ENCODE assay signal across 8 mouse cellular contexts in genomic region chr16:37776860-37777651, GRCm38 (mm10). TPM values are rescaled to one million over a fixed set of nuclear protein-coding genes. Genes with fewer than 3 reads are reported as not detected.
DNase-seq lines count a peak whose midpoint lies in the region; ATAC-seq and TF ChIP-seq lines count a peak whose summit lies in the region.

Fstl1 (plus strand) TSS chr16:37776873.

- H3K9me3 ChIP-seq in G1E (replicated peaks): no peaks in the 10 kb centered on the region
- H3K9me3 ChIP-seq in forebrain, embryonic 10.5 days: no peaks in the 10 kb centered on the region
- H3K9me3 ChIP-seq in heart, embryonic 13.5 days: no peaks in the 10 kb centered on the region
- H3K9me3 ChIP-seq in lung, embryonic 15.5 days: no peaks in the 10 kb centered on the region

- no peak for TF ChIP-seq CTCF in G1E (IDR thresholded peaks at IDR 0.05; ENCODE audit: low read depth, low read length)

- ATAC-seq in G1E (ENCODE audit: extremely low read depth, insufficient number of reproducible peaks, low FRiP score, poor library complexity, severe bottlenecking): no peak
- peak; percentile 58; the same call in 1 of the 2 replicates for ATAC-seq in heart, embryonic 13.5 days (ENCODE audit: extremely low read depth, insufficient number of reproducible peaks, low FRiP score, low TSS enrichment)
- ATAC-seq in lung, embryonic 15.5 days (ENCODE audit: borderline replicate concordance, extremely low read depth, low FRiP score, low TSS enrichment): peak; percentile 85
- no peak for ATAC-seq in erythroid progenitor cell, adult 5-6 weeks (replicated peaks; ENCODE audit: low FRiP score, poor library complexity, severe bottlenecking)

- DNase-seq in G1E (ENCODE audit: low spot score): no peak
- DNase-seq in adrenal gland, postnatal 25 days: peak; percentile 52
- DNase-seq in forebrain, embryonic 10.5 days (ENCODE audit: extremely low spot score, low spot score): peak; percentile 74
- no peak for DNase-seq in large intestine, adult 2 months (ENCODE audit: low read depth, low spot score)
- peak; percentile 57 for DNase-seq in ovary, postnatal 36 days (ENCODE audit: low spot score)

- 1% methylated on average over 50 of the region's 52 CpGs for WGBS in forebrain, embryonic 10.5 days
- under 1% methylated on average over 52 of the region's 52 CpGs for WGBS in heart, embryonic 13.5 days
- WGBS in large intestine, adult 2 months: 3% methylated on average over 49 of the region's 52 CpGs
- under 1% methylated on average over 50 of the region's 52 CpGs for WGBS in lung, embryonic 15.5 days

- peaks cover 44% of the 10 kb centered on the region for H3K4me1 ChIP-seq in G1E (ENCODE audit: insufficient read depth, low read depth, low read length)
- peaks cover 32% of the 10 kb centered on the region for H3K4me1 ChIP-seq in forebrain, embryonic 10.5 days
- peaks cover 43% of the 10 kb centered on the region for H3K4me1 ChIP-seq in heart, embryonic 13.5 days
- peaks cover 39% of the 10 kb centered on the region for H3K4me1 ChIP-seq in lung, embryonic 15.5 days

- peak within 1 kb of the TSS; percentile 93 for H3K27ac ChIP-seq in forebrain, embryonic 10.5 days
- H3K27ac ChIP-seq in heart, embryonic 13.5 days (replicated peaks): peak within 1 kb of the TSS; percentile 94
- H3K27ac ChIP-seq in lung, embryonic 15.5 days: peak within 1 kb of the TSS; percentile 95

- H3K36me3 ChIP-seq in G1E (replicated peaks): no peaks in the 10 kb centered on the region
- H3K36me3 ChIP-seq in forebrain, embryonic 10.5 days (replicated peaks): peaks cover 16% of the 10 kb centered on the region
- peaks cover 26% of the 10 kb centered on the region for H3K36me3 ChIP-seq in heart, embryonic 13.5 days
- no peaks in the 10 kb centered on the region for H3K36me3 ChIP-seq in lung, embryonic 15.5 days

- H3K4me2 ChIP-seq in heart, embryonic 13.5 days: peak within 1 kb of the TSS; percentile 72
- peak within 1 kb of the TSS; percentile 66 for H3K4me2 ChIP-seq in lung, embryonic 15.5 days

- peak within 1 kb of the TSS; percentile 98 for H3K9ac ChIP-seq in heart, embryonic 13.5 days
- H3K9ac ChIP-seq in lung, embryonic 15.5 days: peak within 1 kb of the TSS; percentile 98

- H3K27me3 ChIP-seq in G1E (ENCODE audit: insufficient read depth, low read length): peaks cover 41% of the 10 kb centered on the region
- H3K27me3 ChIP-seq in forebrain, embryonic 10.5 days (ENCODE audit: poor library complexity, severe bottlenecking): 0 out of 2 replicates have a peak, but pooled peaks cover 9% of the 10 kb centered on the region
- no peaks in the 10 kb centered on the region for H3K27me3 ChIP-seq in heart, embryonic 13.5 days (replicated peaks)
- 0 out of 2 replicates have a peak, but pooled peaks cover 5% of the 10 kb centered on the region for H3K27me3 ChIP-seq in lung, embryonic 15.5 days

- H3K4me3 ChIP-seq in G1E (ENCODE audit: low read depth, low read length): peak within 1 kb of the TSS; percentile 68
- H3K4me3 ChIP-seq in forebrain, embryonic 10.5 days: peak within 1 kb of the TSS; percentile 76
- H3K4me3 ChIP-seq in heart, embryonic 13.5 days: peak within 1 kb of the TSS; percentile 80
- peak within 1 kb of the TSS; percentile 90 for H3K4me3 ChIP-seq in lung, embryonic 15.5 days

RNA-seq across cellular contexts. Expression of gene Fstl1, which starts in this region (rescaled TPM):
- total RNA-seq in G1E (2014; fragmentation: Nextera tagmentation): 2.9 and 4.8 TPM in 2 replicates
- 6.5 and 7.4 TPM in 2 replicates for total RNA-seq in G1E (2017)
- 0.67 and 0.68 TPM in 2 replicates for polyA plus RNA-seq in G1E (2012)
- total RNA-seq in adrenal gland, postnatal 25 days (2021): 45.8 and 46.1 TPM in 2 replicates
- 140 and 143 TPM in 2 replicates for polyA plus RNA-seq in forebrain, embryonic 10.5 days (2016; fragmentation: Nextera tagmentation; extraction: Ambion mirVana)
- 429 and 466 TPM in 2 replicates for polyA plus RNA-seq in heart, embryonic 13.5 days (2015; fragmentation: Nextera tagmentation; extraction: Ambion mirVana)
- 13.8 and 18.8 TPM in 2 replicates for polyA plus RNA-seq in large intestine, adult 2 months (2012; rRNA removed)
- polyA plus RNA-seq in lung, embryonic 15.5 days (2015; fragmentation: Nextera tagmentation; extraction: Ambion mirVana): 520 and 550 TPM in 2 replicates
- 1.1 and 2.1 TPM in 2 replicates for total RNA-seq in erythroid progenitor cell, adult 5-6 weeks (2015; ENCODE audit: low replicate concordance)
- total RNA-seq in erythroid progenitor cell, adult 5-6 weeks (2017; ENCODE audit: low replicate concordance): 0.51 and 1.6 TPM in 2 replicates

Comparison
In these comparisons a context has a peak if more than half of its experiments do, and no peak if none do; other contexts are left out.
1. ATAC-seq: peak in heart, embryonic 13.5 days (single experiment) and lung, embryonic 15.5 days (single experiment); none in G1E (single experiment) and erythroid progenitor cell, adult 5-6 weeks (single experiment).
2. DNase-seq: peak in adrenal gland, postnatal 25 days (single experiment), forebrain, embryonic 10.5 days (single experiment) and ovary, postnatal 36 days (single experiment); none in G1E (single experiment) and large intestine, adult 2 months (single experiment).
3. Peak in every context shown above with its lines, with median percentiles within 50 percentile points of each other: H3K4me3 ChIP-seq and H3K27ac ChIP-seq.